Mouse (Mus musculus) lung, postnatal 0 days (tissue): ENCODE data around the gene Acap1.

ENCODE experiments used
- CTCF ChIP-seq: IDR thresholded peaks from 2 replicates; pipeline ENCODE4 v1.5.1; 2016; ENCODE audit warnings: antibody characterized with exemption, mild to moderate bottlenecking
- EP300 ChIP-seq: IDR thresholded peaks from 2 replicates; pipeline ENCODE4 v1.6.1; 2016; ENCODE audit warnings: antibody characterized with exemption, mild to moderate bottlenecking, control low read depth

- TF ChIP-seq CTCF, result no peak
- no peak for TF ChIP-seq EP300
Measured at GRCm38 (mm10) chr11:69939181-69939580, 43.8 kb upstream of the Acap1 start.
